Mouse (Mus musculus) kidney, embryonic 15.5 days (tissue): ENCODE data around the gene Endov. TPM values are rescaled to one million over a fixed set of nuclear protein-coding genes. Genes with fewer than 3 reads are reported as not detected.

ENCODE experiments used
- ATAC-seq: fragments of 200-750 bp; cut with Nextera tagmentation; replicated peaks from 2 replicates; pipeline ENCODE4 v1.8.0; 2017; ENCODE audit warnings: moderate TSS enrichment; ENCODE audit not compliant: low FRiP score
- H3K27ac ChIP-seq: fragments of 300-500 bp; sonication (generic); 2 replicates; pipeline ENCODE4 v1.5.1; 2015; ENCODE audit warnings: mild to moderate bottlenecking, inconsistent platforms
- H3K27me3 ChIP-seq: fragments of 300-500 bp; sonication (generic); 2 replicates; pipeline ENCODE4 v1.6.1; 2015; ENCODE audit warnings: inconsistent platforms
- H3K36me3 ChIP-seq: fragments of 300-500 bp; sonication (generic); 2 replicates; pipeline ENCODE4 v1.6.1; 2015; ENCODE audit warnings: inconsistent platforms
- H3K4me1 ChIP-seq: fragments of 300-500 bp; sonication (generic); 2 replicates; pipeline ENCODE4 v1.6.1; 2015; ENCODE audit warnings: inconsistent platforms
- H3K4me2 ChIP-seq: fragments of 300-500 bp; sonication (generic); 2 replicates; pipeline ENCODE4 v1.6.1; 2015; ENCODE audit warnings: moderate library complexity, mild to moderate bottlenecking, inconsistent platforms
- H3K4me3 ChIP-seq: fragments of 300-500 bp; sonication (generic); replicated peaks from 2 replicates; pipeline ENCODE4 v1.5.1; 2015; ENCODE audit warnings: mild to moderate bottlenecking, inconsistent platforms
- H3K9ac ChIP-seq: fragments of 300-500 bp; sonication (generic); 2 replicates; pipeline ENCODE4 v1.6.1; 2015; ENCODE audit warnings: mild to moderate bottlenecking, inconsistent platforms
- H3K9me3 ChIP-seq: fragments of 300-500 bp; sonication (generic); replicated peaks from 2 replicates; pipeline ENCODE4 v1.6.1; 2016; ENCODE audit warnings: inconsistent platforms
- WGBS: fragments of 180-500 bp; shearing (Covaris S2); methylation state at CpG from one replicate; pipeline ENCODE4 v1.1.7; 2015; ENCODE audit warnings: mixed read lengths; 5-methylcytosine and 5-hydroxymethylcytosine counted together
- polyA plus RNA-seq: library from polyadenylated mRNA; unstranded; fragments of >200 nt; fragmentation: Nextera tagmentation; extraction: Ambion mirVana; gene quantifications from 2 replicates; pipeline ENCODE4 v1.2.1, GENCODE M21; 2015

The Endov gene
- polyA plus RNA-seq: 16.3 and 17.0 TPM in 2 replicates

DNA sequence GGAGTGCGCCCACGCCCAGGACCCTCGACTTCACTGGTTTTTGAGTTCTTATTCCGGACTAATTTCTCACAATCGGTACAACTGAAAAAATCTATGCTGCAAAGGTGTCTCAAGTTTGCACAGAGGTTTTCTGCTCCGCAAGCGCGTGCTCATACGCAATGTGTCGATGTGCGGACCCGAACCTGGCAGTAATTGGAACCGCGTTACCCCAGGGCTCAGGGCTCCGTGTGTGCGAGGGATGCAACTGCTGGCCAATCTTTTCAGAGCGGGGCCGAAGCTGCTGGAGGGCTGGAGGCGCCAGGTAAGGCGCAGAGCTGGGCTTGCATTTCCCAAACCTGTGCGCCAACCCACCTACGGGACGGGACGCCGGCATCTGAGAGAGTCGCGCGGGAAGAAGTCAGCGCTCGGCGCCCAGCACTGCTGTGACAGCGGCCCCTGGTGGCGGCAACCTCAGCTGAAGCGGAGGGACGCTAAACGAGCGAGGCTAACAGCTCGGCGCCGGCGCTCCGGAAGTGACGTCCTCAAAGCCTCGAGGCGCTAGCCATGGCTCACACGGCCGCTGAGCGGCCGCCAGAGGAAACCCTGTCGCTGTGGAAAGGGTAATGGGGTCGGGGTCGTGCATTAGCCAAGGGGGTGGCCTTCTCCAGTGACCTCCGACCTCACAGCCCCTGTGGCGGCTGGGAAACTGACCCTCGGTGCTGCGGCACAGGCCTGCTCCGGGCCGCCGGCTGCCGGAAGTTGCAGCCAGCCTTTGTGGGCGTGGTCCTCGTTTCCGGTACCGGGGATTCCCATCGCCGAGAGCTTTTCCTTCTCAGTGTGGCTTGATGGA lies at the start of gene Endov:
Gene Endov (plus strand): TSS at position 487 of the 829 bp plus-strand sequence.
- peaks cover 24% of the 10 kb centered on the region for H3K4me1 ChIP-seq
- H3K4me2 ChIP-seq: peak within 1 kb of the TSS; percentile 97
- H3K4me3 ChIP-seq: peak within 1 kb of the TSS; percentile 90
- H3K36me3 ChIP-seq: peaks cover 25% of the 10 kb centered on the region
- peak within 1 kb of the TSS; percentile 87 for H3K9ac ChIP-seq
- H3K27me3 ChIP-seq: no peaks in the 10 kb centered on the region
- H3K9me3 ChIP-seq: no peaks in the 10 kb centered on the region
- H3K27ac ChIP-seq: peak within 1 kb of the TSS; percentile 95
- WGBS: under 1% methylated on average over 66 of the region's 66 CpGs
- ATAC-seq: peak; percentile 96

DNA sequence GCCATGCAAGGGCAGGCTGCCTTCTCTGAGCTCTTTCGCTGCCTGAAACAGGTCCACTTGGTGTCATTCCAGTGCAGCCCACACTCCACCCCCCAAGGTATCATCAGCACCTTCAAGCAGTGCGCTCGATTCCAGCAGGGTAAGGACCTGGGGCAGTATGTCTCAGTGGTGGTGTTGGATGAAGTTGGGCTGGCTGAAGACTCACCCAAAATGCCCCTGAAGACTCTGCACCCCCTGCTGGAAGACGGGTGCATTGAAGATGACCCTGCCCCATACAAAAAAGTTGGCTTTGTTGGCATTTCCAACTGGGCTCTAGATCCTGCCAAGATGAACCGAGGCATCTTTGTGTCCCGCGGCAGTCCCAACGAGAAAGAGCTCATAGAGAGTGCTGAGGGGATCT lies 48.9 kb upstream of the Endov start:
- Histone ChIP-seq H3K36me3 (peaks cover 70% of the 10 kb centered on the region), H3K4me2 (no peak overlapping the region), H3K27ac (no peak overlapping the region), H3K9me3 (no peaks in the 10 kb centered on the region), H3K4me3 (no peak overlapping the region), H3K27me3 (no peaks in the 10 kb centered on the region), H3K9ac (no peak overlapping the region), H3K4me1 (no peaks in the 10 kb centered on the region)
- ATAC-seq: no peak
- 92% methylated on average over 8 of the region's 8 CpGs for WGBS

- H3K9ac ChIP-seq: no peak overlapping the region
- peaks cover 58% of the 10 kb centered on the region for H3K36me3 ChIP-seq
- H3K4me1 ChIP-seq: no peaks in the 10 kb centered on the region
- no peak overlapping the region for H3K4me2 ChIP-seq
- WGBS: 89% methylated on average over 9 of the region's 9 CpGs
- no peak overlapping the region for H3K4me3 ChIP-seq
- H3K27me3 ChIP-seq: no peaks in the 10 kb centered on the region
- H3K27ac ChIP-seq: no peak overlapping the region
- no peaks in the 10 kb centered on the region for H3K9me3 ChIP-seq
- no peak for ATAC-seq
These were observed 47.7 kb upstream of the Endov start for GRCm38 (mm10) chr11:119443442-119443841.

DNA sequence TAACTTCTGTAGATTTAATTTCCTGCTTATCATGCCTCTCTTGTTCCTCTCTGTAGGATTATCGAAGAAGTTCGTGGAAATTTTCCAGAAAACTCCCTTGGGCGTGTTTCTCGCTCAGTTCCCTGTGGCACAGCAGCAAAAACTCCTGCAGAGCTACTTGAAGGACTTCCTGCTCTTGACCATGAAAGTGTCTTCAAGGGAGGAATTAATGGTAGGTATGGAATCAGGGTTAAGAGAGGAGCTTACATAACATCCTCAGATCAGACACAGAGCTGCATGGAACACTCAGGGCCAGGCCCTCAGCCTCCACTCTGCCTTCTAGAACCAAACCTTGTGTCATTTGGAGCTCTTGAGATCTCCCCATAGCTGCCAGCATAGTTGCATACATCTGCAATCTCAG lies 35.0 kb upstream of the Endov start:
- ATAC-seq: no peak
- 86% methylated on average over 4 of the region's 4 CpGs for WGBS
- no peak overlapping the region for H3K9ac ChIP-seq

GRCm38 (mm10) chr11:119477876-119478275 lies 13.3 kb upstream of the Endov start:
- Histone ChIP-seq H3K4me2 (no peak overlapping the region), H3K9me3 (no peaks in the 10 kb centered on the region), H3K27ac (no peak overlapping the region), H3K27me3 (no peaks in the 10 kb centered on the region), H3K4me3 (no peak overlapping the region), H3K4me1 (no peaks in the 10 kb centered on the region), H3K9ac (no peak overlapping the region), H3K36me3 (peaks cover 50% of the 10 kb centered on the region)
- no peak for ATAC-seq
- WGBS: 94% methylated on average over 4 of the region's 4 CpGs

More for the DNA sequence above, 35.0 kb upstream of the Endov start:
- Histone ChIP-seq H3K4me1 (no peaks in the 10 kb centered on the region), H3K4me3 (no peak overlapping the region), H3K27me3 (no peaks in the 10 kb centered on the region), H3K36me3 (peaks cover 44% of the 10 kb centered on the region), H3K9me3 (no peaks in the 10 kb centered on the region), H3K4me2 (no peak overlapping the region), H3K27ac (no peak overlapping the region)

GRCm38 (mm10) chr11:119491690-119492087 lies 542 bp downstream of the Endov start:
- peak overlapping the region; percentile 97 for H3K4me2 ChIP-seq
- WGBS: 5% methylated on average over 27 of the region's 27 CpGs
- H3K9ac ChIP-seq: peak overlapping the region; percentile 87
- H3K4me1 ChIP-seq: peaks cover 24% of the 10 kb centered on the region
- H3K4me3 ChIP-seq: peak overlapping the region; percentile 90
- H3K9me3 ChIP-seq: no peaks in the 10 kb centered on the region
- peak overlapping the region; percentile 95 for H3K27ac ChIP-seq
- peaks cover 26% of the 10 kb centered on the region; the same call in 1 of the 2 replicates for H3K36me3 ChIP-seq
- no peaks in the 10 kb centered on the region for H3K27me3 ChIP-seq
- ATAC-seq: no peak; the same call in 1 of the 2 replicates

- Histone ChIP-seq H3K4me3 (peak overlapping the region; percentile 90; the same call in 1 of the 2 replicates), H3K9me3 (no peaks in the 10 kb centered on the region), H3K4me1 (peaks cover 24% of the 10 kb centered on the region), H3K9ac (no peak overlapping the region), H3K27ac (no peak overlapping the region), H3K27me3 (no peaks in the 10 kb centered on the region), H3K4me2 (peak overlapping the region; percentile 97), H3K36me3 (peaks cover 19% of the 10 kb centered on the region; the same call in 1 of the 2 replicates)
- 95% methylated on average over 6 of the region's 6 CpGs for WGBS
- ATAC-seq: no peak
These were observed 1.7 kb downstream of the Endov start for GRCm38 (mm10) chr11:119492830-119493229.

- no peaks in the 10 kb centered on the region for H3K27me3 ChIP-seq
- 75% methylated on average over 4 of the region's 4 CpGs for WGBS
- ATAC-seq: no peak
These were observed 2.4 kb downstream of the Endov start for GRCm38 (mm10) chr11:119493516-119493915.

GRCm38 (mm10) chr11:119496147-119496546 lies 5.0 kb downstream of the Endov start:
- no peak overlapping the region for H3K27ac ChIP-seq
- H3K36me3 ChIP-seq: peaks cover 44% of the 10 kb centered on the region
- H3K9ac ChIP-seq: no peak overlapping the region
- no peaks in the 10 kb centered on the region for H3K9me3 ChIP-seq
- no peak overlapping the region for H3K4me2 ChIP-seq
- WGBS: 94% methylated on average over 5 of the region's 5 CpGs
- no peak overlapping the region for H3K4me3 ChIP-seq
- ATAC-seq: no peak
- no peaks in the 10 kb centered on the region for H3K27me3 ChIP-seq
- H3K4me1 ChIP-seq: peaks cover 15% of the 10 kb centered on the region

More at GRCm38 (mm10) chr11:119493516-119493915, 2.4 kb downstream of the Endov start:
- H3K9ac ChIP-seq: no peak overlapping the region
- H3K27ac ChIP-seq: no peak overlapping the region
- peaks cover 24% of the 10 kb centered on the region for H3K4me1 ChIP-seq
- H3K36me3 ChIP-seq: peaks cover 18% of the 10 kb centered on the region
- H3K4me3 ChIP-seq: no peak overlapping the region
- H3K9me3 ChIP-seq: no peaks in the 10 kb centered on the region
- H3K4me2 ChIP-seq: no peak overlapping the region

DNA sequence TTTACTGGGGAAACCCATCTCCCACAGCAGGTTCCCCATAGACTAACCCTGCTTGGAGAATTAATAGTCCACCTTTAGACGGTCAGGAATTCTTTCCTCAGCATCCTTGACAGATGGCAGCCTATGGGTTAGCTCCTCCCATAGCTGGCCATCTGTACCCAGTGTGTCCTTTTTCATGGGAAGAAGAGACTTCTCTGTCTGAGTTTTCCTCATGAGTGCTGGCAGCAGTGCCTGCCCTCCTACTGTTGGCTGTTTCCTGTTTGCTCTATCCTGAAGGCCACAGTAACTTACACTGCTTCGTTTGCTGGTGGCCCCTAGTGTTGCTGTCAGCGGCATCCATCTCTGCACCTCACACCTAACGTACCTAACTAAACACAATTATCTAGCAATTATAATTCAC lies 6.3 kb downstream of the Endov start:
- 76% methylated on average over 4 of the region's 4 CpGs for WGBS
- no peaks in the 10 kb centered on the region for H3K27me3 ChIP-seq
- no peak for ATAC-seq

DNA sequence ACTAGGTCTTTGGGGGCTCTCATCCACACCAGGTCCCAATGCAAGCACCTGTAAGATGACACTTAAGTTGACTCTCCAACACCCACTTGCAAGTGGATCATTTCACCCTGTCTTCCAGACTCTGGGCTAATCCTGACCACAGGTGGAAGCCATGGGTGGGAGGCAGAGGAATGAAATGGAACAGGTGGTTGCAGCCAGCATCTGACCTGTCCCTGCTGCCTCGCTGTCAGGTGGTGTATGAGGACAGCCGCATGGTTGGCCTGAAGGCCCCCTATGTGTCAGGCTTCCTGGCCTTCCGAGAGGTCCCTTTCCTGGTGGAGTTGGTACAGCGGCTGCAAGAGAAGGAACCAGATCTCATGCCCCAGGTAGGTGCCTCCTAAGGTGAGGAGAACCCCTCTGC lies 8.2 kb downstream of the Endov start:
- Histone ChIP-seq H3K9me3 (no peaks in the 10 kb centered on the region), H3K4me2 (no peak overlapping the region), H3K4me3 (no peak overlapping the region), H3K4me1 (no peaks in the 10 kb centered on the region), H3K27me3 (no peaks in the 10 kb centered on the region), H3K36me3 (peaks cover 71% of the 10 kb centered on the region), H3K27ac (no peak overlapping the region), H3K9ac (no peak overlapping the region)
- ATAC-seq: no peak
- WGBS: 96% methylated on average over 4 of the region's 4 CpGs

More for the DNA sequence above, 6.3 kb downstream of the Endov start:
- Histone ChIP-seq H3K36me3 (peaks cover 57% of the 10 kb centered on the region), H3K9ac (no peak overlapping the region), H3K4me2 (no peak overlapping the region), H3K9me3 (no peaks in the 10 kb centered on the region), H3K4me1 (peaks cover 8% of the 10 kb centered on the region), H3K4me3 (no peak overlapping the region), H3K27ac (no peak overlapping the region)

GRCm38 (mm10) chr11:119500011-119500410 lies 8.9 kb downstream of the Endov start:
- Histone ChIP-seq H3K36me3 (peaks cover 78% of the 10 kb centered on the region), H3K27me3 (no peaks in the 10 kb centered on the region), H3K27ac (no peak overlapping the region), H3K4me1 (no peaks in the 10 kb centered on the region), H3K4me2 (no peak overlapping the region), H3K4me3 (no peak overlapping the region), H3K9me3 (no peaks in the 10 kb centered on the region), H3K9ac (no peak overlapping the region)
- no peak for ATAC-seq
- WGBS: 88% methylated on average over 2 of the region's 2 CpGs
